ENCODE assay signal across 22 mouse cellular contexts in genomic region chr10:109332846-109333386, GRCm38 (mm10).
DNase-seq lines count a peak whose midpoint lies in the region; ATAC-seq and TF ChIP-seq lines count a peak whose summit lies in the region.
"Had no signal": no experiment of that assay in that cellular context is flagged by ENCODE, and none has a peak within 500 bp of the region (broad histone marks: within the 10 kb centered on the region; RNA-seq: fewer than 3 reads in every experiment).

No protein-coding gene starts in this region.

- H3K4me3 ChIP-seq in liver, postnatal 0 days (ENCODE audit: low read depth, low read length): no peak overlapping the region
- H3K4me3 ChIP-seq: embryonic facial prominence, embryonic 13.5 days; hindbrain, embryonic 10.5 days; limb, embryonic 12.5 days; liver, embryonic 12.5 days; lung, embryonic 15.5 days; midbrain, embryonic 10.5 days had no signal

- peak; percentile 99 for ATAC-seq in frontal cortex, adult (ENCODE audit: low TSS enrichment)
- no peak for ATAC-seq in CD4-positive, CD25-positive, alpha-beta regulatory T cell, adult 4 months
- ATAC-seq in liver, postnatal 0 days: no peak
- ATAC-seq: forebrain, embryonic 16.5 days; liver, embryonic 12.5 days; Patski had no signal

- no peak for TF ChIP-seq CTCF in liver, postnatal 0 days (IDR thresholded peaks at IDR 0.05; ENCODE audit: low read depth)

- no peaks in the 10 kb centered on the region for H3K9me3 ChIP-seq in liver, postnatal 0 days (ENCODE audit: low read length)
- H3K9me3 ChIP-seq: embryonic facial prominence, embryonic 13.5 days; hindbrain, embryonic 10.5 days; limb, embryonic 12.5 days; liver, embryonic 12.5 days; lung, embryonic 15.5 days; midbrain, embryonic 10.5 days had no signal

- DNase-seq in frontal cortex, postnatal 10 days (ENCODE audit: low spot score in 2 of 2): peak; percentile 6 to 35
- peak; percentile 7 to 12 for DNase-seq in left cerebral cortex, postnatal 10 days (ENCODE audit: extremely low spot score in 1 of 2, low spot score in 2 of 2)
- peak; percentile 14 for DNase-seq in right cerebral cortex, postnatal 14 days
- no peak for DNase-seq in liver, postnatal 0 days
- DNase-seq in ovary, postnatal 10 days (ENCODE audit: low spot score): no peak
- DNase-seq: adrenal gland, adult 8-10 months; cerebellum, adult 9-10 months; gastrocnemius, postnatal 25 days; kidney, adult 18-20 months; kidney, postnatal 25 days had no signal

- 69% methylated on average over 7 of the region's 7 CpGs for WGBS in liver, postnatal 0 days (ENCODE audit: insufficient replicate concordance)

- H3K36me3 ChIP-seq in liver, postnatal 0 days (replicated peaks; ENCODE audit: insufficient read depth, low read length): no peaks in the 10 kb centered on the region
- H3K36me3 ChIP-seq: embryonic facial prominence, embryonic 13.5 days; hindbrain, embryonic 10.5 days; limb, embryonic 12.5 days; liver, embryonic 12.5 days; lung, embryonic 15.5 days; midbrain, embryonic 10.5 days had no signal

- H3K27ac ChIP-seq in liver, postnatal 0 days (ENCODE audit: low read depth): no peak overlapping the region
- H3K27ac ChIP-seq: embryonic facial prominence, embryonic 13.5 days; hindbrain, embryonic 10.5 days; limb, embryonic 12.5 days; liver, embryonic 12.5 days; lung, embryonic 15.5 days; macrophage; midbrain, embryonic 10.5 days; stomach, postnatal 0 days had no signal

- H3K4me2 ChIP-seq in liver, postnatal 0 days (ENCODE audit: low read depth, low read length): no peak overlapping the region
- H3K4me2 ChIP-seq: embryonic facial prominence, embryonic 13.5 days; limb, embryonic 12.5 days; liver, embryonic 12.5 days; lung, embryonic 15.5 days had no signal

- no peaks in the 10 kb centered on the region for H3K27me3 ChIP-seq in liver, postnatal 0 days (ENCODE audit: insufficient read depth, low read length)
- H3K27me3 ChIP-seq: embryonic facial prominence, embryonic 13.5 days; limb, embryonic 12.5 days; liver, embryonic 12.5 days; lung, embryonic 15.5 days; Patski had no signal

- intact Hi-C loops in left cerebral cortex, postnatal 10 days (cut with DNase I): no loop called here

- TF ChIP-seq EP300 in liver, postnatal 0 days (IDR thresholded peaks at IDR 0.05; ENCODE audit: low read depth): no peak

- no peak overlapping the region for H3K9ac ChIP-seq in liver, postnatal 0 days (replicated peaks)
- H3K9ac ChIP-seq: embryonic facial prominence, embryonic 13.5 days; limb, embryonic 12.5 days; liver, embryonic 12.5 days; lung, embryonic 15.5 days had no signal

- no peaks in the 10 kb centered on the region for H3K4me1 ChIP-seq in liver, postnatal 0 days (ENCODE audit: insufficient read depth)
- H3K4me1 ChIP-seq: embryonic facial prominence, embryonic 13.5 days; hindbrain, embryonic 10.5 days; limb, embryonic 12.5 days; liver, embryonic 12.5 days; lung, embryonic 15.5 days; midbrain, embryonic 10.5 days had no signal

Comparison
In these comparisons a context has a peak if more than half of its experiments do, and no peak if none do; other contexts are left out.
1. DNase-seq: peak in frontal cortex, postnatal 10 days (2 of 2), left cerebral cortex, postnatal 10 days (2 of 2) and right cerebral cortex, postnatal 14 days (single experiment); none in liver, postnatal 0 days (single experiment) and ovary, postnatal 10 days (single experiment).